21 mouse cellular contexts compared by ENCODE assay signal in the genomic region with DNA sequence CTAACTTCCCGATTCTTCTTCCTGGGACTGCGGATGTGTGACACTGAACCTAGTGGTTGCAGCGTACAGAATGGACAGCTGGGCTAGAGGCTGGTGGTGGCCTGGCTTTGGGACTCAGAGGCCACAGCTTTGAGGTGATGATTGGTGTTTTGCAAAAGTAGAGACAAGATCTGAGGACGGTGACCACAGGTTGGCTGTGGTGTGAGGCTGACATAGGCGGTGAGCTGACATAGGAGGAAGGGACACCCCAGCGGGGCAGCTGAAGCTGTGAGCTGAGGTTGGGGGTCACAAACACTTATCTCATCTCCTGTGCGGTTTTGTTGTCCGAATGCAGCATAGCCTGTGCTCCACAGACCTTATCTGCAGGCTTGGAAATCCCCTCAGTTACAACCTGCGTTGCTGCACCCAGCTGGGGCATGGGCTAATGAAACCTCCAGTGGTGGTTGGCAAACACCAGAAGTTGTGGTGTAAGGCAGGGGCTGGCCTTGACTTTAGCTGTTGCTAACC.
DNase-seq lines count a peak whose midpoint lies in the region; ATAC-seq lines count a peak whose summit lies in the region.
"Had no signal": no experiment of that assay in that cellular context is flagged by ENCODE, and none has a peak within 500 bp of the region (broad histone marks: within the 10 kb centered on the region; RNA-seq: fewer than 3 reads in every experiment).

No protein-coding gene starts in this region.

- DNase-seq in CD4-positive, CD25-positive, alpha-beta regulatory T cell, adult 2 months (ENCODE audit: low read depth, low spot score), result peak; percentile 3
- peak; percentile 97 for DNase-seq in 416B (ENCODE audit: low read depth)
- DNase-seq in thymus, postnatal 4 days, result no peak
- no peak for DNase-seq in retina, postnatal 1 day
- no peak for DNase-seq in urinary bladder, postnatal 36 days (ENCODE audit: low spot score in 2 of 2)
- DNase-seq: adrenal gland, adult 8-10 months; cerebellum, adult 8-10 months; cerebellum, postnatal 25 days; gastrocnemius, postnatal 14 days; heart, adult 11 months; kidney, adult 8-10 months; kidney, postnatal 4 days; lung, postnatal 36 days; spleen, adult 18-20 months; thymus, postnatal 25 days had no signal

- ATAC-seq in CD4-positive, CD25-positive, alpha-beta regulatory T cell, adult 4 months, result no peak
- ATAC-seq in common myeloid progenitor, adult 5-6 weeks (replicated peaks; ENCODE audit: low read depth, poor library complexity, severe bottlenecking), result peak; percentile 86
- peak; percentile 83 for ATAC-seq in megakaryocyte progenitor cell, adult 5-6 weeks (replicated peaks; ENCODE audit: poor library complexity)
- ATAC-seq: forebrain, embryonic 14.5 days; hindbrain, embryonic 16.5 days; intestine, embryonic 15.5 days had no signal

Comparison
In these comparisons a context has a peak if more than half of its experiments do, and no peak if none do; other contexts are left out.
1. DNase-seq: peak in CD4-positive, CD25-positive, alpha-beta regulatory T cell, adult 2 months (single experiment) and 416B (single experiment); none in thymus, postnatal 4 days (single experiment), retina, postnatal 1 day (single experiment) and urinary bladder, postnatal 36 days (0 of 2).